Mouse (Mus musculus) CD8-positive naive resting alpha-beta T cell, adult 57 days (primary cell): ENCODE data around the gene Zfp868. TPM values are rescaled to one million over a fixed set of nuclear protein-coding genes. Genes with fewer than 3 reads are reported as not detected.

Source experiments
- total RNA-seq: library from RNA; stranded (reverse); gene quantifications from one replicate; pipeline ENCODE4 v1.2.4, GENCODE M21; 2023

The Zfp868 gene
- total RNA-seq = 79.1 TPM

DNA sequence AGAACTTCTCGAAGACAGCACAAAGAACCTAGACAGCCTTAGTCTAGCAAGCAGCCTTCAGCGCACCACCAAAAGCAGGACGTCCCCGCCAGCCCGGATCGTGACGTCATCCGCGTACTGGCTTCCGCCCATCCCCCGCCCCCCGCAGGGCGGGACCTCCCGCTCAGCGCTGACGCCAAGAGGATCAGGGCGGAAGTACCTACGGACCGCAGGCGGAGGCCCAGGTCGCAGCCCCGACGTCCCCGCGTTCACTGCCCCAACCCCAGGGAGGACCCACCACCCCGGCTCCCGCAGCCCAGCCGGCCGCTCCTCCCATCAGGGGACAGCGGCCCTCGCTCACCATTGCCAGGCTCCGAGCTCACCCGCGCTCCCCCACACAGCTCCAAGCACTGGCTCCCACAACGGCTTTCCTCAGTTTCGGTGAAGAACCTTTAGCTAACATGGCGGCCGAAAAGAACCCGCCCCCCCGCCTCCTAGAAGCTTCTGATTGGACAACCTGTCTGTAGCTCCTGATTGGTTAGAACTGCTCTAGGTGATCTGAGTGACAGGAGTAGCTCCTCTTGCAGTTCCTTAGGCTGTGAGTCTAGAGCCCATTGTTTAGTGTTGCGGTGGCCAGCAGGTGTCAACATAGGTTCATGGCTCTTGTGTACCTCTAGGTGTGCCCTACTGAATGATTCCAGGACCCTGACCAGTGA, at the start of gene Zfp868:
Gene Zfp868, minus strand, starts transcription at position 454 of the 695 bp plus-strand sequence.

DNA sequence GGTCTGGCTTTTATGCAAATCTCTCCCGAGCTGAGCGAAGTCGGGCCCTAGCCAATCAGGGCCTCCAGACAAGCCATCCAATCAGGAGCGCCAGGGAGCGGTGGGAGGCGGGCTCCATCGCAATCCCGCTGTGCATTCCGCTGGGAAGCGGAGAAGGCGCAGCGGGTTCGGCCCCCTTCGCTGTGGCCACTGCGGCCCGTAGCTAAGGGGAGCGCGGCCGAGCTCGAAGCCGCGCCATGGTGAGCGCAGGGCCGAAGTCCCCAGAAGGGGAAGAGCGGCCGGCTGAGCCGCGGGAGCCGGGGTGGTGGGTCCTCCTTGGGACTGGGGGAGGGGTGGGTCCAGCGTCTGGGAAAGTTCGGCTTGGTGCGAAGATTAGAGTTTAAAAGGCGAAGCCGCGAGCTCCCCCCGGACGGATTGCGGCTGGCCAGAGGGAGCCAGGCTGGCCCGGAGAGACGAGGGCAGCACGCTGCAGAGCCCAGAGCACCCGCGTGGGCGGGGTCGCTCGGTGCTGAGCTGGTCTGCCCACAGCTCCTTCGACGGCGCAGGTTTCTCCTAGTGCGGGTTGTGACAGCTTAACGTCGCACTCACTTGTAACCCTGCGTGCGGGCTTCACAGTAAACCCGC, 29.1 kb upstream of the Zfp868 start, which contains the start of gene Zfp964:
Gene Zfp964, plus strand, starts transcription at position 122 of the 624 bp plus-strand sequence.

Other genes with a start within 250 kb of the Zfp868 start
- gene Gm9495, start 172.0 kb downstream of the Zfp868 start, total RNA-seq = not detected
- not detected for gene Gm7697, start 102.6 kb downstream of the Zfp868 start, total RNA-seq
- gene Zfp964, start 28.9 kb upstream of the Zfp868 start, total RNA-seq = 0.58 TPM
- gene Zfp869, start 85.2 kb upstream of the Zfp868 start, total RNA-seq = 81.4 TPM
- 4.0 TPM for gene Zfp963, start 124.4 kb upstream of the Zfp868 start, total RNA-seq
- 1.7 TPM for gene Gm20422, start 149.3 kb upstream of the Zfp868 start, total RNA-seq
- gene Atp13a1, start 165.6 kb upstream of the Zfp868 start, total RNA-seq = 66.7 TPM
- 32.3 TPM for gene Zfp866, start 165.6 kb upstream of the Zfp868 start, total RNA-seq
- gene Gmip, start 183.1 kb upstream of the Zfp868 start, total RNA-seq = 220 TPM
- 2.7 TPM for gene Lpar2, start 196.9 kb upstream of the Zfp868 start, total RNA-seq
- 4.5 TPM for gene Pbx4, start 206.9 kb upstream of the Zfp868 start, total RNA-seq